Mouse (Mus musculus): ENCODE data around the gene Ccdc117. TPM values are rescaled to one million over a fixed set of nuclear protein-coding genes. Genes with fewer than 3 reads are reported as not detected.

The Ccdc117 gene
- total and polyA plus RNA-seq, 3 experiments: 24.3 to 38.9 (median 27.0) TPM

DNA sequence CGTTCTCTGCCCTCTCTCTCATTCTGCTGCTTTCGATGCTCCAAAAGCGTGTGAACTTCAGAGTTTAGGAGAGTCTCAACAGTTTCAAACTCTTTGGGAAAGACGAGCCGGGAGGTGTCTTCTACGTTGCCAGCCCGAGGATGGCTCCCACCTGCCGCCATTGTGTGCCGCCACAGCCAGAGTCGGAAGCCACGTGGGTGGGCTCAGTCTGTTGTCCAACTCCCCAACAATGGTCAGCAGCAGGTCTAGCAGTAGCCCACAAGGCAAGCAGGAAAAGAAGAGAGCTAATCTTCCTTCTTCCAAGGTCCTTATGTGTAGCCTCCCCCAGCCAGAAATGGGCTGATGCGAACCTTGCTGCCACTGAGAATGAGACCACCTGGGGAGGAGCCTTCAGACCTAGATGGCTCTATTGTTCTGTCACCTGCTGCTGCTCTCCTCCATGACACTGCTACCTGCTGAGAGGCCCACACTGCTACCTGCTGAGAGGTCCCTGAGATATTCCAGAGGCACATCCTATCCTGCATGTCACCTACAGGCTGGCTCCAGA, 46.6 kb downstream of the Ccdc117 start:
- in situ Hi-C loops (cut with MboI; ENCODE audit: low pct_ligation_motif_present, low pct_unique_long_range_greater_than_20kb, low sequenced_read_pairs): no loop called here
- Histone ChIP-seq H3K36me3 (replicated peaks in 1 of 2; ENCODE audit: control insufficient read depth in 1 of 2, insufficient read depth in 1 of 2, low read length in 1 of 2) (peaks cover 9 to 55% of the 10 kb centered on the region in 2 experiments), H3K27me3 (replicated peaks) (no peaks in the 10 kb centered on the region), H3K4me3 (replicated peaks in 1 of 3; ENCODE audit: low read depth in 2 of 3, low read length in 2 of 3, poor library complexity in 1 of 3) (no peak overlapping the region), H3K4me1 (ENCODE audit: control insufficient read depth in 1 of 2, insufficient read depth in 2 of 2) (peaks cover 2 to 17% of the 10 kb centered on the region in 2 experiments), H3K9me3 (replicated peaks; ENCODE audit: low read length) (peaks cover 7% of the 10 kb centered on the region), H3K79me2 (replicated peaks; ENCODE audit: control insufficient read depth, extremely low read depth, insufficient read depth, poor library complexity, severe bottlenecking) (no peaks in the 10 kb centered on the region), H3K4me2 (ENCODE audit: insufficient read depth, low read depth, poor library complexity, severe bottlenecking) (no peak overlapping the region), H3K27ac (ENCODE audit: insufficient read depth, low read depth) (no peak overlapping the region), H3K9ac (ENCODE audit: insufficient read depth, low read depth) (no peak overlapping the region)
- TF ChIP-seq PAX5 (IDR thresholded peaks at IDR 0.05; ENCODE audit: low read length) (no peak), JUN (IDR thresholded peaks at IDR 0.05; ENCODE audit: insufficient read depth, low read depth, low read length) (no peak), CTCF (conservative IDR thresholded peaks at IDR 0.05 in 1 of 2, IDR thresholded peaks at IDR 0.05 in 1 of 2; ENCODE audit: low read depth in 2 of 2, low read length in 2 of 2) (no peak), HCFC1 (IDR thresholded peaks at IDR 0.05; ENCODE audit: low read depth, low read length) (no peak), MYC (IDR thresholded peaks at IDR 0.05; ENCODE audit: low read depth, low read length) (no peak), ZMIZ1 (IDR thresholded peaks at IDR 0.05; ENCODE audit: low read depth, low read length) (no peak), NELFE (IDR thresholded peaks at IDR 0.05; ENCODE audit: low read depth, low read length) (no peak), POLR2AphosphoS2 (IDR thresholded peaks at IDR 0.05; ENCODE audit: low read depth, low read length) (no peak), E2F4 (IDR thresholded peaks at IDR 0.05; ENCODE audit: insufficient replicate concordance, low read depth, low read length) (no peak), GABPA (IDR thresholded peaks at IDR 0.05; ENCODE audit: insufficient replicate concordance, low read depth, low read length) (no peak), RCOR1 (conservative IDR thresholded peaks at IDR 0.05; ENCODE audit: low read depth, low read length) (no peak), ELF1 (IDR thresholded peaks at IDR 0.05; ENCODE audit: low read depth, low read length) (no peak)
- dilution Hi-C loops (cut with MboI; ENCODE audit: extremely low pct_ligation_motif_present, extremely low pct_unique_long_range_greater_than_20kb, low sequenced_read_pairs): no loop called here
- no peak for DNase-seq (ENCODE audit: extremely low read depth)

- TF ChIP-seq UBTF (IDR thresholded peaks at IDR 0.05; ENCODE audit: low read depth, low read length) (no peak), IRF4 (IDR thresholded peaks at IDR 0.05; ENCODE audit: low read depth, low read length) (no peak), EP300 (IDR thresholded peaks at IDR 0.05; ENCODE audit: low read length) (no peak), TBP (conservative IDR thresholded peaks at IDR 0.05; ENCODE audit: low read depth, low read length) (no peak), POLR2A (IDR thresholded peaks at IDR 0.05; ENCODE audit: low read depth, low read length) (no peak), JUND (conservative IDR thresholded peaks at IDR 0.05; ENCODE audit: low read depth, low read length) (no peak), PAX5 (IDR thresholded peaks at IDR 0.05; ENCODE audit: low read length) (no peak), ELF1 (IDR thresholded peaks at IDR 0.05; ENCODE audit: low read depth, low read length) (no peak), MYC (IDR thresholded peaks at IDR 0.05; ENCODE audit: low read depth, low read length) (no peak), CHD2 (IDR thresholded peaks at IDR 0.05; ENCODE audit: low read length) (no peak), GABPA (IDR thresholded peaks at IDR 0.05; ENCODE audit: insufficient replicate concordance, low read depth, low read length) (no peak)
- Histone ChIP-seq H3K27ac (ENCODE audit: insufficient read depth, low read depth) (no peak overlapping the region), H3K4me1 (ENCODE audit: control insufficient read depth in 1 of 2, insufficient read depth in 2 of 2) (peaks cover 0 to 7% of the 10 kb centered on the region in 2 experiments; a peak in 1 of 4 replicates), H3K4me2 (ENCODE audit: insufficient read depth, low read depth, poor library complexity, severe bottlenecking) (no peak overlapping the region), H3K79me2 (replicated peaks; ENCODE audit: control insufficient read depth, extremely low read depth, insufficient read depth, poor library complexity, severe bottlenecking) (no peaks in the 10 kb centered on the region), H3K9me3 (replicated peaks; ENCODE audit: low read length) (peaks cover 7% of the 10 kb centered on the region), H3K36me3 (replicated peaks in 1 of 2; ENCODE audit: control insufficient read depth in 1 of 2, insufficient read depth in 1 of 2, low read length in 1 of 2) (peaks cover 11 to 68% of the 10 kb centered on the region in 2 experiments), H3K27me3 (replicated peaks) (no peaks in the 10 kb centered on the region), H3K4me3 (replicated peaks in 1 of 3; ENCODE audit: low read depth in 2 of 3, low read length in 2 of 3, poor library complexity in 1 of 3) (no peak overlapping the region), H3K9ac (ENCODE audit: insufficient read depth, low read depth) (no peak overlapping the region)
- dilution Hi-C loops (cut with MboI; ENCODE audit: extremely low pct_ligation_motif_present, extremely low pct_unique_long_range_greater_than_20kb, low sequenced_read_pairs): no loop called here
- no peak for DNase-seq (ENCODE audit: extremely low read depth)
- in situ Hi-C loops (cut with MboI; ENCODE audit: low pct_ligation_motif_present, low pct_unique_long_range_greater_than_20kb, low sequenced_read_pairs): no loop called here
Observed at GRCm38 (mm10) chr11:5493869-5494268, 48.1 kb downstream of the Ccdc117 start.
